Mouse (Mus musculus): Measurements from ENCODE around the gene Lpcat3. TPM values are rescaled to one million over a fixed set of nuclear protein-coding genes. Genes with fewer than 3 reads are reported as not detected.

Lpcat3 gene
- polyA plus RNA-seq, 1 experiment from 2014 or later: 41.4 TPM

DNA sequence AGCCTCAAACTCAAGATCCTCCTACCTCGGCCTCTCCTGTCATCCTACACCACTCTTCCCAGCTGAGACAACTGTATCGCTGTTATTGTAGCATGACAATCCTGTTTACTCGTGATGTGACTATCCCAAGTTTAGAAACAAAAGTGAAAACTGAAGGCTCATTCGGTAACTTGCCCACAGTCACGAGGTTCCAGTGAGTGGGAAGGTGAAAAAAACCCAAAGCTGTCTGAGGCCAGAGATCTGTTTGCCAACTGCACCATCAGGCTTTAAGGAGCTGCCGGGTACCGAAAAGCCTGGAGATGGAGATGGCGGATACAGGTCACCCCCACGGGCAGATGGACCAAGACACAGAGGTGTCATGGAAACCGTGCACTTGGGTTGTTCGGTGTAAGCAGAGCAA is 74.2 kb downstream of the Lpcat3 start:
- no peak overlapping the region for H3K27ac ChIP-seq (replicated peaks)
- no peaks in the 10 kb centered on the region for H3K27me3 ChIP-seq (replicated peaks; ENCODE audit: low read depth, poor library complexity, severe bottlenecking)
- H3K4me1 ChIP-seq: peaks cover 46% of the 10 kb centered on the region
- WGBS: 92% methylated on average over 11 of the region's 11 CpGs
- H3K4me3 ChIP-seq: no peak overlapping the region
- peaks cover 10% of the 10 kb centered on the region for H3K36me3 ChIP-seq (replicated peaks)
- DNase-seq (ENCODE audit: low spot score): no peak
- H3K9me3 ChIP-seq: no peaks in the 10 kb centered on the region

DNA sequence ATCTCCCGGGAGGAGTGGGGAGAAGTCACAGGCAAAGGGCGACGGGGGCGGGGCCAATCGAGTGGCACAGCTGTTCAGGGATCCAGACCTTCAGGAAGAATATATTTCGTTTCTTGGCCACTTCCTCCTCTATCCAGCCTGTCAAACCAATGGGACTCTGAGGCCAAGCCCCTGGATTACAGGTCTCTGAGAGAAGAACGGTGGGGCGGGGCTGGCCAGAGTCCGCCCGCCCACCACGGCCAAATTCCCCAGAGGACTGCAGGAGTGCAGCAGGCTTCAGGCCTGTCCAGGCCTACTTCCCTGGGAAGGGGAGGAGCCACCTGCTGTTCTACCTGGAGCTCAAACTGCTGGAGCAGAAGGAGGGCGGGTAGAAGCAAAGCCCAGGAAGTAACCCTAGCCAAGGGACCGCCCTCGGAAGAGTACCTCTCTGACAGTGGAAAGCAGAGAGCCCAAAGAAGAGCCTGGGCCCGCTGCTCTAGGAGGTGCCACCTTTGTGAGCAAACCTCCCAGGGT is 75.7 kb downstream of the Lpcat3 start, which contains the start of gene Ptpn6:
TSS of gene Ptpn6 (minus strand) at position 204 of the 513 bp plus-strand sequence.
- H3K4me1 ChIP-seq: peaks cover 42% of the 10 kb centered on the region
- H3K4me3 ChIP-seq: peak within 1 kb of the TSS; percentile 82; the same call in 1 of the 2 replicates
- WGBS: 19% methylated on average over 15 of the region's 15 CpGs
- H3K36me3 ChIP-seq (replicated peaks): peaks cover 25% of the 10 kb centered on the region
- no peaks in the 10 kb centered on the region for H3K27me3 ChIP-seq (replicated peaks; ENCODE audit: low read depth, poor library complexity, severe bottlenecking)
- H3K27ac ChIP-seq (replicated peaks): peak within 1 kb of the TSS; percentile 40
- DNase-seq (ENCODE audit: low spot score): peak; percentile 73
- no peaks in the 10 kb centered on the region for H3K9me3 ChIP-seq

DNA sequence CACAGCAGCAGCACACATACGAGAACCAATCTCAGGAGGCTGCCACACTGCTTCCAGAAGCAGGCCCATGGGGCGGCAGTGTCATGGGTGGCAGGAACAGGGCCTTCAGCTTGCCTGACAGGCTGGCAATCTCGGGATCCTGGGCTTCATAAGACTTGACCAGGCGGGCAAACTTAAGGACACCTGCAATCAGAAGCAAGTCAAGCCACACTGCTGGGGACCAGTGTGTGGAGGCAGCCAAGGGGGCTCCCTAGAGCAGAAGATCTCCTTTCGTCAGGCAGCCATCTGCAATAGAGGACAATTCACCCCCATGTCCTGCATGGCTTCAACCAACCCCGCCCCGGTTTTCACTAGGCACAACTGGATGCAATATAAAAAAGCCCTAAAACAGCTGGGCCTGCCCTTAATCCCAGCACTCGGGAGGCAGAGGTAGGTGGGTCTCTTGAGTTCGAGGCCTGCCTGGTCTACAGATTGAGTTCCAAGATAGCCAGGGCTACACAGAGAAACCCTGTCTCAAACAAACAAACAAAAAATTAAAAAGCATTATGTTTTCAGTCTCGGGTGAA is 76.5 kb downstream of the Lpcat3 start:
- Histone ChIP-seq H3K4me3 (peak overlapping the region; percentile 82), H3K9me3 (no peaks in the 10 kb centered on the region), H3K27me3 (replicated peaks; ENCODE audit: low read depth, poor library complexity, severe bottlenecking) (no peaks in the 10 kb centered on the region), H3K4me1 (peaks cover 42% of the 10 kb centered on the region), H3K36me3 (replicated peaks) (peaks cover 33% of the 10 kb centered on the region), H3K27ac (replicated peaks) (peak overlapping the region; percentile 40)
- WGBS: 85% methylated on average over 10 of the region's 10 CpGs
- no peak for DNase-seq (ENCODE audit: low spot score)

- Histone ChIP-seq H3K27me3 (replicated peaks; ENCODE audit: low read depth, poor library complexity, severe bottlenecking) (no peaks in the 10 kb centered on the region), H3K9me3 (no peaks in the 10 kb centered on the region), H3K27ac (replicated peaks) (peak overlapping the region; percentile 99), H3K4me1 (peaks cover 50% of the 10 kb centered on the region), H3K4me3 (peak overlapping the region; percentile 82), H3K36me3 (replicated peaks) (peaks cover 43% of the 10 kb centered on the region)
- 1% methylated on average over 29 of the region's 29 CpGs for WGBS
- DNase-seq (ENCODE audit: low spot score): no peak
Observed at GRCm38 (mm10) chr6:124740211-124740887, 77.5 kb downstream of the Lpcat3 start.

GRCm38 (mm10) chr6:124740888-124741761 is 78.3 kb downstream of the Lpcat3 start, which contains the start of gene Grcc10:
TSS of gene Grcc10 (minus strand) at chr6:124741374.
- H3K9me3 ChIP-seq: no peaks in the 10 kb centered on the region
- H3K27me3 ChIP-seq (replicated peaks; ENCODE audit: low read depth, poor library complexity, severe bottlenecking): no peaks in the 10 kb centered on the region
- H3K27ac ChIP-seq (replicated peaks): peak within 1 kb of the TSS; percentile 99
- DNase-seq (ENCODE audit: low spot score): peak; percentile 95
- WGBS: under 1% methylated on average over 41 of the region's 41 CpGs
- peaks cover 44% of the 10 kb centered on the region for H3K36me3 ChIP-seq (replicated peaks)
- H3K4me3 ChIP-seq: peak within 1 kb of the TSS; percentile 82
- peaks cover 58% of the 10 kb centered on the region for H3K4me1 ChIP-seq

DNA sequence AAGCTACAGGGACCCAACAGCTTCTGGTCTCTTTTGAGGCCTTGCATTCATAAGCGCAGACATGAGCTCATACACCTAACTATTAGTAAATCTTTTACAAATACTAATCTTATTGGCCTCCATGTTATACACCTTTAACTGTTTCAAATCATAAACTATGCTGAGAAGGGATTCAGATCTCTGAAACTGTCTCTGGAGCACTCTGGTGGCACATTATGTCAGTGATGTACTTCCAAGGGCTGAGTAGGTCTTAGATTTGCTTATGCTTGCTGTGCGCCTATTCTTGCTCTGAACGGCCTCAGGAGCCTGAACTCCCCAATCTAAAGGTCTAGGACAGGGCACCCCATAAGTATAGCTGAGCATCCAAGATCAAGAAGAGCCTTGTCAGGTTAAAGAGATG is 79.0 kb downstream of the Lpcat3 start:
- Histone ChIP-seq H3K36me3 (replicated peaks) (peaks cover 51% of the 10 kb centered on the region), H3K9me3 (no peaks in the 10 kb centered on the region), H3K4me3 (peak overlapping the region; percentile 82), H3K27me3 (replicated peaks; ENCODE audit: low read depth, poor library complexity, severe bottlenecking) (no peaks in the 10 kb centered on the region), H3K27ac (replicated peaks) (peak overlapping the region; percentile 99), H3K4me1 (peaks cover 65% of the 10 kb centered on the region)
- WGBS: 75% methylated on average over 3 of the region's 3 CpGs
- no peak for DNase-seq (ENCODE audit: low spot score)

DNA sequence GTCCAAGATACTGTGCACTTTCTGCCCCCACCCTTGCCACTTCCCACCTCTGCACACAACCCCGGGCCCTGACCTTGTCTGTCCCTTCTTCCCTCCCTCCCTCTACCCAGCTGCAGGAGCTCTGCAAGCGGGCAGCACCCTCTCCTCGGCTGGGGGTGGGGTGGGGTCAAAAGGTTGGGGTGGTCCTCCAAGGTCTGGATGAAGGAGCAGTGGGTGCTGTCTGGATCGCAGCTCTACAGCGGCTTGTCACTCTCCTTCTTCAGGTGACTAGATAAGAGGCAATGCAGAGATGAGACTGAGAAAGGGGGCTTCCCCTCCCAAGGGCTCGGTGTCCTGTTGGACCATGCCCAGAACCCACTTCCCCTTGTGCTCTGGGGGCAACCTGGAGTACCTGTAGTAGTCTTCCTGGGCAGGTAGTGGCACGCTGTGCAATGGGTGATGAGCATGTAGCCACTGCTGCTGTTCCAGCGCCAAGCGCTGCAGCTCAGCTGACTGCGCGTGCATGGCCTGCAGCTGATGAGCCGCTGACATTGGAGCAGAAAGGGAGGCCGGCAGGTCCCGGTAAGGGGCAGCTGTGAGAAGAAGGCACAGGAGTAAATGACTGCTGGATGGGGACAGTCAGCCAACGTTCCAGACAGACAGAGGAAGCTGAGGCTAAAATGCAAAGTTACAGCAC is 80.2 kb downstream of the Lpcat3 start:
- Histone ChIP-seq H3K4me3 (no peak overlapping the region), H3K36me3 (replicated peaks) (peaks cover 62% of the 10 kb centered on the region)
- 88% methylated on average over 15 of the region's 15 CpGs for WGBS

GRCm38 (mm10) chr6:124743647-124744046 is 80.8 kb downstream of the Lpcat3 start:
- H3K4me1 ChIP-seq: peaks cover 65% of the 10 kb centered on the region
- H3K9me3 ChIP-seq: no peaks in the 10 kb centered on the region
- H3K36me3 ChIP-seq (replicated peaks): peaks cover 67% of the 10 kb centered on the region
- no peaks in the 10 kb centered on the region for H3K27me3 ChIP-seq (replicated peaks; ENCODE audit: low read depth, poor library complexity, severe bottlenecking)
- DNase-seq (ENCODE audit: low spot score): no peak
- no peak overlapping the region for H3K27ac ChIP-seq (replicated peaks)
- H3K4me3 ChIP-seq: 0 out of 2 replicates have a peak overlapping the region, but pooled peaks have one; percentile 2
- WGBS: 87% methylated on average over 8 of the region's 8 CpGs

More for the DNA sequence above, 80.2 kb downstream of the Lpcat3 start:
- Histone ChIP-seq H3K4me1 (peaks cover 71% of the 10 kb centered on the region), H3K9me3 (no peaks in the 10 kb centered on the region), H3K27ac (replicated peaks) (no peak overlapping the region), H3K27me3 (replicated peaks; ENCODE audit: low read depth, poor library complexity, severe bottlenecking) (no peaks in the 10 kb centered on the region)
- no peak for DNase-seq (ENCODE audit: low spot score)

GRCm38 (mm10) chr6:124744755-124745321 is 82.0 kb downstream of the Lpcat3 start:
- H3K4me1 ChIP-seq: peaks cover 53% of the 10 kb centered on the region
- peak overlapping the region; percentile 65 for H3K4me3 ChIP-seq
- whole genome bisulfite sequencing: 70% methylated on average over 26 of the region's 26 CpGs
- H3K27ac ChIP-seq (replicated peaks): peak overlapping the region; percentile 94
- DNase-seq (ENCODE audit: low spot score): no peak
- no peaks in the 10 kb centered on the region for H3K27me3 ChIP-seq (replicated peaks; ENCODE audit: low read depth, poor library complexity, severe bottlenecking)
- peaks cover 72% of the 10 kb centered on the region for H3K36me3 ChIP-seq (replicated peaks)
- no peaks in the 10 kb centered on the region for H3K9me3 ChIP-seq

DNA sequence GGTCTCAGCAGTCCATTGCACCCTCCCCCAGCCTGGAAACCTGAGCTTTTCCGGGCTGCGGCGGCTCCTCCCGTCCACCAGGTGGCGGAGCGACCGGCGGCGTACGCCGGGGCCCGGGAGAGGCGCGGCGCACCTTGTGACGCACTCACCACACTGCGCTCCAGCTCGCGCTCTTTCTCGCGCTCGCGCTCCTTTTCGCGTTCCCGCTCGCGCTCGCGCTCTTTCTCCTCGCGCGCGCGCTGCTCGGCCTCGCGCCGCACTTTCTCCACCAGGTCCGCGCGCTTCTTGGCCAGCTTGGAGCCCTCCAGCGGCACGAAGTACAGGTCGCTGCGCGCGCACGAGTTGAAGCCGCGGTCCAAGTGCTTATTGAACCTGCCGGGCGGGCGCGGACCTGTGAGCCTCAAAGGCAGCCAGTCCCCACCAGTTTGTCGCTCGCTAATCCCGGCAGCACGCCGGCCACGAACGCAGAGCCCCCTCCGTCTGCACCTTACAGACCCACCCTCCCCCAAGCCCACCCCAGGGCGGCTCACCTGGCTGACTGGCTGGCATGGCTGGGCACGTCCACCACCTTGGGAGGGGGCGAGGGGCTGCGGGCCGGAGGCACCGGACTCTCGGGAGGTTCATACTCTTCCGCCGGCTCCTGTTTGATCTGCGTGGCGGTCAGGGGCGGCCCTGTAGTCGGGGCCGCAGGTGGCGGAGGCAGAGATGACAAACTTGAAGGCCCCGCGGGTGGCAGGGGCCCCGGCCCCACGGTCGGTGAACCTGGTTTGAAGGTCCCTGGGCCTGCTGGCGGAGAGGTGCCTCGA is 82.9 kb downstream of the Lpcat3 start:
- Histone ChIP-seq H3K9me3 (no peaks in the 10 kb centered on the region), H3K4me1 (peaks cover 44% of the 10 kb centered on the region), H3K27me3 (replicated peaks; ENCODE audit: low read depth, poor library complexity, severe bottlenecking) (no peaks in the 10 kb centered on the region), H3K4me3 (peak overlapping the region; percentile 65), H3K36me3 (replicated peaks) (peaks cover 75% of the 10 kb centered on the region), H3K27ac (replicated peaks) (peak overlapping the region; percentile 94)
- WGBS: 1% methylated on average over 85 of the region's 85 CpGs
- peak; percentile 97 for DNase-seq (ENCODE audit: low spot score)

- Histone ChIP-seq H3K9me3 (no peaks in the 10 kb centered on the region), H3K4me1 (peaks cover 42% of the 10 kb centered on the region), H3K4me3 (peak overlapping the region; percentile 65), H3K27me3 (replicated peaks; ENCODE audit: low read depth, poor library complexity, severe bottlenecking) (no peaks in the 10 kb centered on the region), H3K27ac (replicated peaks) (peak overlapping the region; percentile 94), H3K36me3 (replicated peaks) (peaks cover 81% of the 10 kb centered on the region)
- no peak for DNase-seq (ENCODE audit: low spot score)
- 19% methylated on average over 8 of the region's 8 CpGs for WGBS
Observed at GRCm38 (mm10) chr6:124746296-124746605, 83.4 kb downstream of the Lpcat3 start.
